Mouse (Mus musculus): ENCODE results near the gene Cntfr.

Gene Cntfr

DNA sequence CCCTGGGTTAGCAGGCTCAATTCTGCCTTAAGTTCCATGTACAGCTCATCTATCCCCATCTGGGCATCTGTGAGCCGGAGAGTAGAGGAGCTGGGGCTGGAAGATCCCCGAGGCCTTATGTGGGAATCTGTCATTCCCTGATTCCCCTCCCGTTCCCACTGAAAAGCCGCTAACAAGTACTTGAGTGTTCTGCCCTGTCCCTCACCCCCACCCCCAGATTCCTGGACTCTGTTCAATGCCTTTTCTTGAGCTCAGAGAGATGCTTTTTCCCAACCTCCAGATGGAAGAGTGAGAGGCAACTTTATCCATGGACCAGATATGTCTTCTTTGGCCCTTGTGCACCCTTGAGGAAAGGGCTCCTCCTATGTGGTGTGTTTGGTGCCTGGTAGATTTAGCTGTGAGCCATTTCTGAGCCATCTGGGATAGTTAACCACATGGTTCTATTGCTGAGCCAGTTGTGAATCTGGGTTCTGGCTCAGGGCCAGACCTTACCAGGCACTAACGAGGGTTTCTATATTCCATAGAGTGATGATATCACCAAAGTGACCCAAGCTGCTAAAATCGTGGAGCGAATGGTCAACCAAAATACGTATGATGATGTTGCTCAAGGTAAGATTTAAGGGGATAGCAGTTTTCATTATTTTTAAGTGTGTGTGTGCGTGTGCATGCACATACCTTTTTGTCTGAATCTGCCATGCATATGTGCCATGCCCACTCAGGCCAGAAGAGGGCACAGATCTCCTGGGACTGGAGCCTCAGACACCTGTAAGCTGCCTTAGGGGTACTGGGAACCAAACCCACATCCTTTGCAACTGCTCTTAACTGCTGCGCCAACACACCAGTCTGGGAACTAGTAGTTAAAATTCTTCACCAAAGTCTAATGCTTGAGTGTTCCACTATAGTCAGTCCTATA, 87.0 kb downstream of the Cntfr start:
- no peak for DNase-seq
